Mouse (Mus musculus) heart, embryonic 13.5 days (tissue): Measurements from ENCODE around the gene 2810004N23Rik. TPM values are rescaled to one million over a fixed set of nuclear protein-coding genes. Genes with fewer than 3 reads are reported as not detected.

Source experiments
- ATAC-seq: fragments of 200-750 bp; cut with Nextera tagmentation; 2 replicates; pipeline ENCODE4 v1.8.0; 2017; ENCODE audit warnings: moderate TSS enrichment; ENCODE audit not compliant: insufficient number of reproducible peaks, low FRiP score, low TSS enrichment; ENCODE audit errors: extremely low read depth
- H3K27ac ChIP-seq: fragments of 300-500 bp; sonication (generic); replicated peaks from 2 replicates; pipeline ENCODE4 v1.5.1; 2015; ENCODE audit warnings: moderate library complexity, mild to moderate bottlenecking, inconsistent platforms
- H3K27me3 ChIP-seq: fragments of 300-500 bp; sonication (generic); replicated peaks from 2 replicates; pipeline ENCODE4 v1.6.1; 2015; ENCODE audit warnings: mild to moderate bottlenecking, inconsistent platforms
- H3K36me3 ChIP-seq: fragments of 300-500 bp; sonication (generic); 2 replicates; pipeline ENCODE4 v1.6.1; 2015; ENCODE audit warnings: mild to moderate bottlenecking, inconsistent platforms
- H3K4me1 ChIP-seq: fragments of 300-500 bp; sonication (generic); 2 replicates; pipeline ENCODE4 v1.6.1; 2015; ENCODE audit warnings: inconsistent platforms
- H3K4me2 ChIP-seq: fragments of 300-500 bp; sonication (generic); 2 replicates; pipeline ENCODE4 v1.6.1; 2015; ENCODE audit warnings: inconsistent platforms, mild to moderate bottlenecking, moderate library complexity
- H3K4me3 ChIP-seq: fragments of 300-500 bp; sonication (generic); 2 replicates; pipeline ENCODE4 v1.5.1; 2015; ENCODE audit warnings: moderate library complexity, mild to moderate bottlenecking, inconsistent platforms
- H3K9ac ChIP-seq: fragments of 300-500 bp; sonication (generic); 2 replicates; pipeline ENCODE4 v1.6.1; 2015; ENCODE audit warnings: inconsistent platforms, mild to moderate bottlenecking, moderate library complexity
- H3K9me3 ChIP-seq: fragments of 300-500 bp; sonication (generic); 2 replicates; pipeline ENCODE4 v1.6.1; 2016; ENCODE audit warnings: inconsistent platforms
- WGBS: fragments of 180-500 bp; shearing (Covaris S2); methylation state at CpG from one replicate; pipeline ENCODE4 v1.1.7; 2015; ENCODE audit warnings: mixed read lengths; 5-methylcytosine and 5-hydroxymethylcytosine counted together
- polyA plus RNA-seq: library from polyadenylated mRNA; unstranded; fragments of >200 nt; fragmentation: Nextera tagmentation; extraction: Ambion mirVana; gene quantifications from 2 replicates; pipeline ENCODE4 v1.2.1, GENCODE M21; 2015

Gene 2810004N23Rik
- polyA plus RNA-seq, 1 experiment from 2014 or later: 47.8 TPM

- Histone ChIP-seq H3K27me3 (no peaks in the 10 kb centered on the region), H3K36me3 (peaks cover 70% of the 10 kb centered on the region), H3K9ac (peak overlapping the region; percentile 95), H3K4me1 (peaks cover 53% of the 10 kb centered on the region), H3K9me3 (no peaks in the 10 kb centered on the region), H3K4me3 (peak overlapping the region; percentile 90), H3K27ac (peak overlapping the region; percentile 91), H3K4me2 (peak overlapping the region; percentile 91)
- ATAC-seq: no peak
- WGBS: 79% methylated on average over 26 of the region's 26 CpGs
Observed at GRCm38 (mm10) chr8:124896010-124896631, 33.2 kb upstream of the 2810004N23Rik start.

GRCm38 (mm10) chr8:124892596-124892995 is 29.7 kb upstream of the 2810004N23Rik start:
- Histone ChIP-seq H3K4me3 (no peak overlapping the region), H3K4me1 (peaks cover 40% of the 10 kb centered on the region), H3K9ac (no peak overlapping the region), H3K36me3 (peaks cover 83% of the 10 kb centered on the region), H3K27me3 (no peaks in the 10 kb centered on the region), H3K27ac (peak overlapping the region; percentile 24; the same call in 1 of the 2 replicates), H3K4me2 (no peak overlapping the region), H3K9me3 (peaks cover 4% of the 10 kb centered on the region)
- ATAC-seq: no peak
- 59% methylated on average over 3 of the region's 3 CpGs for WGBS

- Histone ChIP-seq H3K4me3 (no peak overlapping the region), H3K36me3 (peaks cover 96% of the 10 kb centered on the region), H3K4me1 (peaks cover 11% of the 10 kb centered on the region), H3K4me2 (no peak overlapping the region), H3K9ac (no peak overlapping the region), H3K27ac (no peak overlapping the region), H3K27me3 (no peaks in the 10 kb centered on the region), H3K9me3 (peaks cover 4% of the 10 kb centered on the region)
- WGBS: 94% methylated on average over 5 of the region's 5 CpGs
- ATAC-seq: no peak
Observed at GRCm38 (mm10) chr8:124888385-124888784, 25.5 kb upstream of the 2810004N23Rik start.

- no peak overlapping the region for H3K4me2 ChIP-seq
- ATAC-seq: no peak
- H3K27me3 ChIP-seq: no peaks in the 10 kb centered on the region
- peak overlapping the region; percentile 40; the same call in 1 of the 2 replicates for H3K9ac ChIP-seq
- 49% methylated on average over 10 of the region's 10 CpGs for WGBS
- H3K4me3 ChIP-seq: no peak overlapping the region
- peak overlapping the region; percentile 30; the same call in 1 of the 2 replicates for H3K27ac ChIP-seq
- peaks cover 98% of the 10 kb centered on the region for H3K36me3 ChIP-seq
- peaks cover 13% of the 10 kb centered on the region for H3K4me1 ChIP-seq
- no peaks in the 10 kb centered on the region for H3K9me3 ChIP-seq
Observed at GRCm38 (mm10) chr8:124878946-124879526, 16.1 kb upstream of the 2810004N23Rik start.

- Histone ChIP-seq H3K27ac (no peak overlapping the region), H3K4me1 (peaks cover 14% of the 10 kb centered on the region), H3K4me3 (no peak overlapping the region), H3K27me3 (no peaks in the 10 kb centered on the region), H3K36me3 (peaks cover 98% of the 10 kb centered on the region), H3K9me3 (no peaks in the 10 kb centered on the region), H3K4me2 (no peak overlapping the region), H3K9ac (no peak overlapping the region)
- ATAC-seq: no peak
- 66% methylated on average over 5 of the region's 5 CpGs for WGBS
Observed at GRCm38 (mm10) chr8:124878141-124878540, 15.2 kb upstream of the 2810004N23Rik start.

- H3K27ac ChIP-seq: no peak overlapping the region
- no peak overlapping the region for H3K4me3 ChIP-seq
- peak; percentile 55; the same call in 1 of the 2 replicates for ATAC-seq
- H3K36me3 ChIP-seq: peaks cover 70% of the 10 kb centered on the region
- no peaks in the 10 kb centered on the region for H3K9me3 ChIP-seq
- H3K4me1 ChIP-seq: peaks cover 34% of the 10 kb centered on the region
- H3K4me2 ChIP-seq: no peak overlapping the region
- H3K9ac ChIP-seq: no peak overlapping the region
- 24% methylated on average over 5 of the region's 5 CpGs for WGBS
- H3K27me3 ChIP-seq: no peaks in the 10 kb centered on the region
Observed at GRCm38 (mm10) chr8:124872690-124873089, 9.8 kb upstream of the 2810004N23Rik start.

GRCm38 (mm10) chr8:124872081-124872480 is 9.2 kb upstream of the 2810004N23Rik start:
- H3K9me3 ChIP-seq: no peaks in the 10 kb centered on the region
- WGBS: 85% methylated on average over 7 of the region's 7 CpGs

GRCm38 (mm10) chr8:124871474-124871873 is 8.6 kb upstream of the 2810004N23Rik start:
- Histone ChIP-seq H3K9ac (no peak overlapping the region), H3K9me3 (no peaks in the 10 kb centered on the region), H3K36me3 (peaks cover 58% of the 10 kb centered on the region), H3K4me3 (no peak overlapping the region), H3K4me1 (peaks cover 46% of the 10 kb centered on the region), H3K27me3 (no peaks in the 10 kb centered on the region), H3K4me2 (no peak overlapping the region), H3K27ac (no peak overlapping the region)
- no peak for ATAC-seq
- 84% methylated on average over 7 of the region's 7 CpGs for WGBS

More at GRCm38 (mm10) chr8:124872081-124872480, 9.2 kb upstream of the 2810004N23Rik start:
- no peaks in the 10 kb centered on the region for H3K27me3 ChIP-seq
- no peak overlapping the region for H3K4me2 ChIP-seq
- no peak overlapping the region for H3K4me3 ChIP-seq
- H3K9ac ChIP-seq: no peak overlapping the region
- H3K4me1 ChIP-seq: peaks cover 40% of the 10 kb centered on the region
- no peak overlapping the region for H3K27ac ChIP-seq
- peaks cover 64% of the 10 kb centered on the region for H3K36me3 ChIP-seq
- ATAC-seq: no peak

- Histone ChIP-seq H3K4me3 (no peak overlapping the region), H3K27ac (0 out of 2 replicates have a peak overlapping the region, but pooled peaks have one; percentile 1), H3K4me2 (no peak overlapping the region), H3K9me3 (no peaks in the 10 kb centered on the region), H3K27me3 (no peaks in the 10 kb centered on the region), H3K36me3 (peaks cover 46% of the 10 kb centered on the region), H3K9ac (no peak overlapping the region), H3K4me1 (peaks cover 61% of the 10 kb centered on the region)
- ATAC-seq: no peak
- 57% methylated on average over 6 of the region's 6 CpGs for whole genome bisulfite sequencing
Observed at GRCm38 (mm10) chr8:124869708-124870107, 6.8 kb upstream of the 2810004N23Rik start.

GRCm38 (mm10) chr8:124867126-124867525 is 4.2 kb upstream of the 2810004N23Rik start:
- no peak for ATAC-seq
- Histone ChIP-seq H3K9ac (0 out of 2 replicates have a peak overlapping the region, but pooled peaks have one; percentile 5), H3K27ac (peak overlapping the region; percentile 16; the same call in 1 of the 2 replicates), H3K4me3 (no peak overlapping the region), H3K4me1 (peaks cover 62% of the 10 kb centered on the region), H3K4me2 (no peak overlapping the region), H3K9me3 (no peaks in the 10 kb centered on the region), H3K36me3 (peaks cover 20% of the 10 kb centered on the region), H3K27me3 (no peaks in the 10 kb centered on the region)
- 39% methylated on average over 2 of the region's 2 CpGs for WGBS

- WGBS: 28% methylated on average over 3 of the region's 3 CpGs
- no peaks in the 10 kb centered on the region for H3K9me3 ChIP-seq
- no peaks in the 10 kb centered on the region for H3K27me3 ChIP-seq
- no peak for ATAC-seq
- peaks cover 16% of the 10 kb centered on the region for H3K36me3 ChIP-seq
- H3K27ac ChIP-seq: peak overlapping the region; percentile 16; the same call in 1 of the 2 replicates
- no peak overlapping the region for H3K4me3 ChIP-seq
- no peak overlapping the region for H3K4me2 ChIP-seq
- no peak overlapping the region for H3K9ac ChIP-seq
- peaks cover 63% of the 10 kb centered on the region for H3K4me1 ChIP-seq
Observed at GRCm38 (mm10) chr8:124866669-124867068, 3.7 kb upstream of the 2810004N23Rik start.
